Mouse (Mus musculus): ENCODE results near the gene Cog7.

DNA sequence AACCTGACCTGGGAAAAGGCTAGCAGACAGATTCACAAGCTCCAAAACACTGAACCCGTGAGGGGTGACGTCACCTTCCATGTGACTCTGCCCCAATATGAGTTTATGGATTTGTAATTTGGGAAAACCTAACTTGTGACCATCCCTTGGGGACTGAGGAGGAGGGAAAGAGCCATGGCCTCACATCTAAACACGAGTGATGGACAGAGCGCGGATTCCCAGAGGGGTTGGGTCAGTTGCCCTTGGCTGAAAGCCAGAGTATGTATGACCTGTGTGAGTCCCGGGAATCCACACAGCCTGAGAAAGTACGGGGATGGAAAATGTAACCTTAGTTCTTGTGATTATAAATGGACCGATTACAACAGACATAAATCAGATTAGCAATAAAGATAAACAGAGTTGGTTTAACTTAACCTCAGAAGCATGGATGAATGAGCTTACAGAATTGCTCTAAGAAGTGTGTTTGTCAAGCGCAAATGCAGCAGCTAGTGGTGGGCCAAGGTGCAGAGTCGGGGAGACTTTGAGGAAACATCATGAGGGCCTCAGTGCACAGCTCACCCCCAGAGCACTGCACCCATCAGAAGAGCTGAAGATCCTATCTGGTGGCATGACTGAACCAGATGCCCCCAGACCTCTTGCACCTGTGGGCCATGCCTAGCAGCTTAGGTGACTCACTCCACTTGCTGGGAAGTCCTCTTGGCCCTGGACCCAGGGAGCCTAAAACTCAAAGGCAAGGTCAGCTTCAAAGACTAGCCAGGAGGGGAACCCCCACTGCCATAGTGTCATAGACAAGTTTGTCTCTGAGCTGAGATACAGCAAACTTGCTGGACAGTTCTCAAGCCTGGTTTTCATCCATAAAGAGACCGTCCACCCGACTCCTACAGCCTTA is 45.4 kb downstream of the Cog7 start:
- TF ChIP-seq CTCF (conservative IDR thresholded peaks at IDR 0.05; ENCODE audit: low read length): no peak
- TF ChIP-seq NANOG (IDR thresholded peaks at IDR 0.05; ENCODE audit: borderline replicate concordance, low read length): no peak

Measured in E14TG2a.4 (cell line).